Mouse (Mus musculus) adrenal gland, postnatal 14 days (tissue): ENCODE results near the gene Mtch2. TPM values are rescaled to one million over a fixed set of nuclear protein-coding genes. Genes with fewer than 3 reads are reported as not detected.

ENCODE experiments used
- DNase-seq: peaks from one replicate; pipeline ENCODE4 v3.0.0; 2021; ENCODE audit warnings: mixed read lengths
- total RNA-seq: library from RNA; stranded (reverse); gene quantifications from 2 replicates; pipeline ENCODE4 v1.2.3, GENCODE M21; 2021

Gene Mtch2
- total RNA-seq, 1 experiment from 2014 or later = 423 TPM

GRCm38 (mm10) chr2:90910861-90911260 lies 63.9 kb downstream of the Mtch2 start:
- DNase-seq = no peak

GRCm38 (mm10) chr2:90911668-90912067 lies 64.7 kb downstream of the Mtch2 start:
- DNase-seq = no peak

DNA sequence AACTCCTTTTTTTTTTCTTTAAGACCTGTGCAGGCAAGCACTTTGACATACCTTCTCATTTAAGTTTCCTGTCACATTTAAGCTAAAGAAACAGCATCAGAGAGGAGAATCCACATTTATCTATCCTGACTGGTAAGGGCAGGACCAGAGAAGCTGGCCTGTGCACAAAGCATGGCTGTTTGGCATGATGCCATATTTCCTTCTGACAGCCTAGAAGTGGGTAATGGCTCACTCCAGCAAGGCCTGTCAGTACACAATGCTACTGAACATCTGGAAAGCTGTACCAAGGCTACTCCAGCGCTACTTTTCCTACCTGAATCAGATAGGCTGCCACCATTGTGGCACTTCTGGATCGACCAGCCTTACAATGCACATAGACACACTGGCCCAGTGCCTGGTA lies 66.7 kb downstream of the Mtch2 start:
- DNase-seq = peak; percentile 62

DNA sequence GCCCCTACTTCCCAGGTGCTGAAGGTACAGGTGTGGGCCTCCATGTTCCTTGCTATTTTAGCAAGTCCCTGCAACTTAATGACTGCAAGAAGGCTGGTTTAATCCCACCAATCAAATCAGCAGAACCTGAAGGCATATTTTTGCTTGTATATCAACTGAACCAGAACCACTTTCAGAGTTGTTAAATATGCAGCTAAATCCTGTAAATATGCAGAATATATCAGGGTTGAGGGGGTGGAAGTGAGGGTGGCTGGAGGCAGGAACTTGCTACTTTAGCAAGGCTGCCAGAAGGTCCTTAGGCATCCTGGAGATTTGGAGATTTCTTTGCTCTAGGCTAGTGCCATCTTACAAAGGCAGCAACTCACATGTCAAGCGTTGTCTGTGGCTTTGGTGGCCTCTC lies 68.6 kb downstream of the Mtch2 start:
- DNase-seq = no peak

Other genes with a start within 250 kb of the Mtch2 start
- gene Nup160, start 169.9 kb upstream of the Mtch2 start, total RNA-seq = 26.1 and 28.5 TPM in 2 replicates
- 54.3 and 60.8 TPM in 2 replicates for gene Fnbp4, start 101.8 kb upstream of the Mtch2 start, total RNA-seq
- 0.98 and 1.5 TPM in 2 replicates for gene Agbl2, start 64.4 kb upstream of the Mtch2 start, total RNA-seq
- gene C1qtnf4, start 38.7 kb downstream of the Mtch2 start, total RNA-seq = 2.3 and 2.8 TPM in 2 replicates
- gene Kbtbd4, start 57.6 kb downstream of the Mtch2 start, total RNA-seq = 26.5 and 29.4 TPM in 2 replicates
- 551 and 591 TPM in 2 replicates for gene Ndufs3, start 57.7 kb downstream of the Mtch2 start, total RNA-seq
- 89.9 and 97.9 TPM in 2 replicates for gene Celf1, start 93.2 kb downstream of the Mtch2 start, total RNA-seq
- 1.4 and 2.4 TPM in 2 replicates for gene Rapsn, start 188.5 kb downstream of the Mtch2 start, total RNA-seq
- gene Psmc3, start 206.9 kb downstream of the Mtch2 start, total RNA-seq = 179 and 190 TPM in 2 replicates
- 24.1 and 27.3 TPM in 2 replicates for gene Slc39a13, start 223.3 kb downstream of the Mtch2 start, total RNA-seq
- gene Spi1, start 235.2 kb downstream of the Mtch2 start, total RNA-seq = 2.9 and 5.4 TPM in 2 replicates